Mouse (Mus musculus) inflammation-experienced regulatory T-cells, adult 16 weeks (primary cell): ENCODE results near the gene 2010300C02Rik. TPM values are rescaled to one million over a fixed set of nuclear protein-coding genes. Genes with fewer than 3 reads are reported as not detected.

ENCODE experiments used
- polyA plus RNA-seq: library from polyadenylated mRNA; unstranded; fragments of 100-300 nt; shearing (Covaris generic); gene quantifications from one replicate; pipeline ENCODE4 v1.2.1, GENCODE M21; 2017

The 2010300C02Rik gene
- 0.54 TPM for polyA plus RNA-seq

DNA sequence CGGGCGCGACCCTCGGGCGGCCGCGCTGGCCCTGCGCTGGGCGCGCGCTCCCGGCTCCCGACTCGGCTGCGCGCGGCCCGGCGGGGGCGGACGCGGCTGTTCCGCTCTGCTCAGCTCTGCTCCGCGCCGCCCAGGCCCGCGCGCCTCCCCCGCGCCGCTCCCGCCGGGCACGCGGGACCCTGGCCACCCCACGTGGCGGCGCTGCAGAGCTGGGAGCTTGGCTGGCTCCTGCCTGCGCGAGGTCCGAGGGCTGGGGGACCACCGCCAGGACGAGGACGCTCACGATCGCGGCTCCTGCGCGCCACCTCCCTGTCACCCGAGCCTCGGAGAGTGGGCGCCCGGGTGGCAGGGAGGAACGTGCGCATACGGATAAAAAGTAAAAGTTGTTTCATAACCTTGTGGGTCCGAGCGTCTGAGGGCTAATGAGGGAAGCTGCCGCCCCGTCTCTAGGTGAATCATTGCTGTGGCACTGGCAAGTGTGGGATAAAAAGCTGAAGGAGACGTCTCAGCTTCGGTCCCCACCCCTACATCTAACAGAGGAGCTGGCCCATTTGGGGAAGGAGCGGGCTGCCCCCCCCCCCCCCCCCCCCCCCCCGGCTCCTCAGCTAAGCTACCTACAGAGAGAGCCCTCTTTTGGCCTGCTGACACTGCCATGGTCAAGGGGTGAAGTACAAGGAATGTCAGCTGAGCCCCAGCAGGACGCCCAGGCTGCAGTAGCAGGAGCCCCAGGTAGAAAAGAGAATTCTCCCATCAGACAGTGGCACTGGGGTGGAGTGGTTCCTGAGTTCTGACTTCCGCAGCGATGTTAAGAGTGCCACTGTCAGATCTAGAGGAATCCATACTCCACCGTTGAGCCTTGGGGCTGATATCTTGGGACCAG, at the start of gene 2010300C02Rik:
TSS of gene 2010300C02Rik (minus strand) at position 325 of the 880 bp plus-strand sequence.

Other genes with a start within 250 kb of the 2010300C02Rik start
- 17.7 TPM for gene Mgat4a, start 179.1 kb downstream of the 2010300C02Rik start, polyA plus RNA-seq
- 1.7 TPM for gene Tsga10, start 146.3 kb upstream of the 2010300C02Rik start, polyA plus RNA-seq
- 6.8 TPM for gene Lipt1, start 151.7 kb upstream of the 2010300C02Rik start, polyA plus RNA-seq
- 97.5 TPM for gene Mitd1, start 170.3 kb upstream of the 2010300C02Rik start, polyA plus RNA-seq
- 163 TPM for gene Mrpl30, start 170.4 kb upstream of the 2010300C02Rik start, polyA plus RNA-seq
- gene Lyg2, start 196.4 kb upstream of the 2010300C02Rik start, polyA plus RNA-seq = not detected
- not detected for gene Lyg1, start 237.7 kb upstream of the 2010300C02Rik start, polyA plus RNA-seq